Mouse (Mus musculus) liver, postnatal 0 days (tissue): ENCODE data around the gene Crybg2. TPM values are rescaled to one million over a fixed set of nuclear protein-coding genes. Genes with fewer than 3 reads are reported as not detected.

Source experiments
- ATAC-seq: fragments of 200-750 bp; cut with Nextera tagmentation; 2 replicates; pipeline ENCODE4 v1.8.0; 2017; ENCODE audit warnings: mild to moderate bottlenecking, moderate library complexity
- DNase-seq: peaks from one replicate; pipeline ENCODE4 v3.0.0-alpha.2; 2016
- H3K27ac ChIP-seq: fragments of 300-500 bp; sonication (generic); 2 replicates; pipeline ENCODE4 v1.5.1; 2014; ENCODE audit warnings: antibody characterized with exemption, moderate library complexity, mild to moderate bottlenecking, low read depth
- H3K27me3 ChIP-seq: fragments of 300-500 bp; sonication (generic); 2 replicates; pipeline ENCODE4 v1.6.1; 2014; ENCODE audit warnings: low read length, control low read depth, mixed read lengths; ENCODE audit not compliant: insufficient read depth
- H3K36me3 ChIP-seq: fragments of 300-500 bp; sonication (generic); replicated peaks from 2 replicates; pipeline ENCODE4 v1.6.1; 2014; ENCODE audit warnings: mild to moderate bottlenecking, control low read depth, low read length, moderate library complexity, mixed read lengths; ENCODE audit not compliant: insufficient read depth
- H3K4me1 ChIP-seq: fragments of 300-500 bp; sonication (generic); 2 replicates; pipeline ENCODE4 v1.6.1; 2014; ENCODE audit warnings: antibody characterized with exemption, mild to moderate bottlenecking, control low read depth; ENCODE audit not compliant: insufficient read depth
- H3K4me2 ChIP-seq: fragments of 300-500 bp; sonication (generic); 2 replicates; pipeline ENCODE4 v1.6.1; 2014; ENCODE audit warnings: low read depth, mild to moderate bottlenecking, low read length, moderate library complexity, mixed read lengths
- H3K4me3 ChIP-seq: fragments of 300-500 bp; sonication (generic); 2 replicates; pipeline ENCODE4 v1.5.1; 2014; ENCODE audit warnings: low read depth, low read length
- H3K9ac ChIP-seq: fragments of 300-500 bp; sonication (generic); replicated peaks from 2 replicates; pipeline ENCODE4 v1.6.1; 2014; ENCODE audit warnings: mild to moderate bottlenecking, moderate library complexity
- H3K9me3 ChIP-seq: fragments of 300-500 bp; sonication (generic); 2 replicates; pipeline ENCODE4 v1.6.1; 2016; ENCODE audit warnings: mild to moderate bottlenecking, control low read depth, low read length, mixed read lengths
- CTCF ChIP-seq: sonication (generic); IDR thresholded peaks from 2 replicates; pipeline ENCODE4 v1.5.1; 2016; ENCODE audit warnings: antibody characterized with exemption, low read depth
- EP300 ChIP-seq: IDR thresholded peaks from 2 replicates; pipeline ENCODE4 v1.6.1; 2016; ENCODE audit warnings: antibody characterized with exemption, low read depth, mild to moderate bottlenecking
- WGBS: fragments of 180-500 bp; shearing (Covaris S2); extraction: QIAGEN DNeasy Blood & Tissue Kit; methylation state at CpG from one replicate; pipeline ENCODE4 v1.1.7; 2014; ENCODE audit not compliant: insufficient replicate concordance; 5-methylcytosine and 5-hydroxymethylcytosine counted together
- polyA plus RNA-seq: library from polyadenylated mRNA; unstranded; fragments of >200 nt; fragmentation: Nextera tagmentation; extraction: Ambion mirVana; gene quantifications from 2 replicates; pipeline ENCODE4 v1.2.1, GENCODE M21; 2015

The Crybg2 gene
- polyA plus RNA-seq, 1 experiment from 2014 or later: 1.4 TPM

DNA sequence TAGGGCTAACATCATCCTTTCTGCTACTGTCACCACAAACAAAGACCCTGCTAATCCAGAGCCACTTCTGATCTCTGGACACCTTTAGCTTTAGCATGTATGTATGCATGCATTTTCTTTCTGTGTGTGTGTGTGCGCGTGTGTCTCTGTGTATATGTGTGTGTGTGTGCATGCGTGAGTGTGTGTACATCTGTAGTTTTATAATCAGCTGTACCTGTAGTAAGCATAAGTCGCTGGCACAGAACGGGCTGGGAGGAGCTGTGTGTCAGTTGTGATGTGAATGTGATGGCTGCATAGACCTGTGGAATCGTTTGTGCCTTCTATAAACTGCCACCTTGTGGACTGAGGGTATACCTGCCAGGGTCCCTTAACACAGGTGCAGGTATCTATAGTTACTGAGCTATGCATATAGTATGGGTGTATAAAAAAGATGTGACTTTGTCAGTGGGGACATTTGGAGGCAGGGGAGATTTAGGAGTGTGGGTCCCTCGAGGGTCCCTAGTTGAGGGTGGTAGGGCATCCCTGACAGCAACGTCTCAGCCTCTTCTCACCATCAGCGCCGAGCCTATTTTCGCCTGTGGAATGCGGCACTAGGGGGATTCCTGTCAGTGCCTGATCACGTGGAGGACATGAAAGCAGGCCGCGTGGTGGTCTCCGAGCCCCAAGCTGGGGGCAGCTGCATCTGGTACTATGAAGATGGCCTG is 30.1 kb downstream of the Crybg2 start:
- H3K27ac ChIP-seq: no peak overlapping the region
- TF ChIP-seq CTCF: no peak
- TF ChIP-seq EP300: no peak
- H3K36me3 ChIP-seq: no peaks in the 10 kb centered on the region
- ATAC-seq (no peak), DNase-seq (no peak)
- H3K4me3 ChIP-seq: no peak overlapping the region
- 80% methylated on average over 16 of the region's 16 CpGs for WGBS
- H3K4me1 ChIP-seq: 0 out of 2 replicates have a peak, but pooled peaks cover 4% of the 10 kb centered on the region
- H3K9me3 ChIP-seq: no peaks in the 10 kb centered on the region
- no peak overlapping the region for H3K9ac ChIP-seq
- no peaks in the 10 kb centered on the region for H3K27me3 ChIP-seq
- H3K4me2 ChIP-seq: no peak overlapping the region

DNA sequence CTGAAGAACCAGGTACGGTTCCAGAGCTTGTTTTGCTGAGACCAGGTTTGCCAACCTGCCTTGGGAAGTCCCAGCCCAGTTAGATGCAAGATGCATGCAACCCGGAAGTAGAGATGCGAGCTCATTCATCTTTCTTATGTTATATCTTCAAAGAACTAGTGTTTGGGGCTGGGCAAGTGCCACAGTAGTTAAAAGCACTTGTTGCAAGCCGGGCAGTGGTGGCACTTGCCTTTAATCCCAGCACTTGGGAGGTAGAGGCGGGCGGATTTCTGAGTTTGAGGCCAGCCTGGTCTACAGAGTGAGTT is 30.6 kb downstream of the Crybg2 start:
- Histone ChIP-seq H3K4me2 (no peak overlapping the region), H3K4me1 (0 out of 2 replicates have a peak, but pooled peaks cover 4% of the 10 kb centered on the region), H3K4me3 (no peak overlapping the region), H3K27ac (no peak overlapping the region), H3K27me3 (no peaks in the 10 kb centered on the region), H3K36me3 (no peaks in the 10 kb centered on the region), H3K9ac (no peak overlapping the region), H3K9me3 (no peaks in the 10 kb centered on the region)
- WGBS: 73% methylated on average over 6 of the region's 6 CpGs
- TF ChIP-seq CTCF (no peak), EP300 (no peak)
- DNase-seq: no peak
- ATAC-seq: no peak

DNA sequence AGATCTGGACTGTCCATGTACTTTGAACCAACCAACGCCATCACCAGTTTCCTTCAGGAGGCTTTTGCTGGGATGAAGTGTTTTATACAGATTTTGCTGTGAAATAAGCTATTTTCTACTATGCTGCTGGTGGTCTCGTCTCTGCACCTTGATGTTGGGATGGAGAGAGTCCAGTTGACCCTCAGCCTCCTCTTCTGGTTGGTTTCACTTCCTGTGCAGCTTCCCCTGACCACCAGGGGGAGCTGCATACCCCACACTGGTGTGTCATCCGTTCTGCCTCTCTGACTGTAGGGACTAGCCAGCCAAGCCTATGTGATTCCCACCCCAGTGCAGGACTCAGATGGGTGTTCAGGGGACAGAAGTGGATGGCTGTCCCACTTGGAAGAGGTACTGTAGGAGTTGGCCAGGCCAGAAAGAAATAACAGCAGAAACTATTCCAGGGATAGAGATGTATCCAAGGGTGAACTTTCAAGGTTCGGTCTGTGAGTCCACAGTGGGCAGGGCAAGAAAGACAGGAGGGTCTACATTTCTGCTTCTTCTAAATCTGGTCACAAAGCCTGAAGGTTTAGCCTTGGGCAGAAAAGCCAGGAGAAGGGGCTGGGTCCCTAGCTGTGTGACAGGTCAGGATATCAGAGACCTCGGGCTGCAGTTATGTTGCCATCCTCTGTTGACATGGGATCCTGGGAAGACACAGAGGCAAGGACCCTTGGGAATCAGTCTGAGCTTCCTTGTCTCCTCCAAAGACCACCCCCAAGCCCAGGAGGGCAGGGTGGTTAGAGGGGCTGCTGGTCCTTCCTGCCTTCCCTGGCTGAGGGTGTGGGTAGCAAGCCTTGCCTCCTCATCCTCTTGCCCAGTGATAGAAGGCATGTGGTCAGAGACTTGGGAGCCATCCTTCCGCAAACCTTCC is 32.0 kb downstream of the Crybg2 start:
- Histone ChIP-seq H3K27me3 (no peaks in the 10 kb centered on the region), H3K9ac (no peak overlapping the region), H3K27ac (no peak overlapping the region), H3K4me3 (peak overlapping the region; percentile 43), H3K9me3 (no peaks in the 10 kb centered on the region), H3K4me2 (peak overlapping the region; percentile 59), H3K4me1 (peaks cover 9% of the 10 kb centered on the region), H3K36me3 (no peaks in the 10 kb centered on the region)
- peak; percentile 96 for TF ChIP-seq CTCF
- TF ChIP-seq EP300: no peak
- ATAC-seq: no peak
- peak; percentile 80 for DNase-seq
- 62% methylated on average over 6 of the region's 6 CpGs for WGBS

DNA sequence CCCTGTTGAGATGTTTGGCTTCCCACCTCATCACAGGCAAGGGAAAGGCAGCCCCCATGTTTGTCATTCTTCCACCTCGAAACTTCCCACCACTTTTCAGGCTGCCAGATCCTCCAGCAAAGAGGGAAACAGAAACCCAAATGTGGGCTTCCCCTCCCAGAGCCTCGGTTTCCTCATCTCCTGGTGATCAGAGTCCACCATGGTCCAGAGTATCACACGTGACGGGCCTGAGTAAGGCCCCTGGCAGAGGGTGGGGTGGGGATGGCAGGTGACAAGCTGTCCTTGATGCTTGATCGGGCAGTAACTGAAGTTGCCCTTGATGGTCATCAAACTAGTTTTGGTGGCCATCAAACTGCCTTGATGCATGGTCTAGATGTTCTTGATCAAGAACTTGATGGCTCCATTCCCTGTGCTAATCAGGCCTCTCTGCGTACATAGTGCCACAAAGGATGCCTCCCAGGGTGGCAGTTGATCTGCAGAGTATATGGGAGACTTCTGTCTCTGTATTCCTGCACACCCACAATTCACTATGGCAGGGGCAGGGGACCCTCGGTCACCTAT is 33.5 kb downstream of the Crybg2 start:
- H3K27ac ChIP-seq: peak overlapping the region; percentile 55
- H3K4me3 ChIP-seq: peak overlapping the region; percentile 43
- 61% methylated on average over 7 of the region's 7 CpGs for WGBS
- peak overlapping the region; percentile 59 for H3K4me2 ChIP-seq
- H3K4me1 ChIP-seq: peaks cover 10% of the 10 kb centered on the region
- no peak for TF ChIP-seq EP300
- no peak for TF ChIP-seq CTCF
- DNase-seq: no peak
- no peaks in the 10 kb centered on the region for H3K27me3 ChIP-seq
- H3K36me3 ChIP-seq: no peaks in the 10 kb centered on the region
- no peaks in the 10 kb centered on the region for H3K9me3 ChIP-seq
- H3K9ac ChIP-seq: peak overlapping the region; percentile 30; the same call in 1 of the 2 replicates
- ATAC-seq: no peak

DNA sequence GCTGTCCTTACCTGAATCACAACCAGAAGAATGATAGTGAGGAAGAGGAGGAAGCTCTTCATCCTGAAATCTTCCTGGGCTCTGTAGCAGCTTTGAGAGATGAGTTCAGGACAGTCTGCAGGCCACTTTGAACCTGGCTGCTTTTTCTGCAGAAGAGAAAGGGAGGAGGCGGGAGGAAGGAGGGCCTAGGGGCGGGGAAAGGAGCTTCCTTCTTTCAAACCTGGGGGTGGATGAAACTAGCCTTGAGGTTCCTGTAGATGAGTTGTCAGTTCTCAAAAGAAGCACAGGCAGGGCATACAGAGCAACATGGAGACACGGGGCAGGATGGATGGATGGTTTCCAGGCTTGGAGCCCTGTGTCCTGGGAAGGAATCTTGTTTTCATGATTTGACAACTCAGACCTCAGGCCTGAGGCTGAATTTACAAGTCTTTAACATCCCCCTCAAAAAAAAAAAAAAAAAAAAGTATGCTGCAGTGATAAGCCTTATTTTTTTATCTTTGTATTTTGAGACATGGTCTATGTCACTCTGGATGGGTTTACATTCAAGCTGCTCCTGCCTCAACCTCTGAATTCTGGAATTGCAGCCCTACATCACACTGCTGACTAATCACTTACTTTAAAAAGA is 34.4 kb downstream of the Crybg2 start, which contains the start of gene Cd52:
Gene Cd52 (minus strand): TSS at position 160 of the 625 bp plus-strand sequence.
- TF ChIP-seq CTCF (no peak), EP300 (no peak)
- peak within 1 kb of the TSS; percentile 43 for H3K4me3 ChIP-seq
- ATAC-seq (no peak), DNase-seq (peak; percentile 57)
- H3K9me3 ChIP-seq: no peaks in the 10 kb centered on the region
- WGBS: 37% methylated on average over 3 of the region's 3 CpGs
- H3K4me2 ChIP-seq: peak within 1 kb of the TSS; percentile 59
- H3K36me3 ChIP-seq: no peaks in the 10 kb centered on the region
- H3K27me3 ChIP-seq: no peaks in the 10 kb centered on the region
- peak within 1 kb of the TSS; percentile 30; the same call in 1 of the 2 replicates for H3K9ac ChIP-seq
- H3K4me1 ChIP-seq: peaks cover 12% of the 10 kb centered on the region
- peak within 1 kb of the TSS; percentile 55 for H3K27ac ChIP-seq
